Mouse (Mus musculus) spleen, adult 2 months (tissue): ENCODE data around the gene Zkscan6.

Source experiments
- CTCF ChIP-seq: fragments of 200-500 bp; IDR thresholded peaks from 2 replicates; pipeline ENCODE4 v1.5.1; 2011; ENCODE audit warnings: mild to moderate bottlenecking, inconsistent platforms; ENCODE audit not compliant: insufficient read depth, insufficient read length, insufficient replicate concordance; ENCODE audit errors: extremely low read depth
- POLR2A ChIP-seq: fragments of 200-500 bp; IDR thresholded peaks from 2 replicates; pipeline ENCODE4 v1.6.1; 2011; ENCODE audit warnings: low read depth, low read length, inconsistent platforms

- no peak for TF ChIP-seq POLR2A
- no peak for TF ChIP-seq CTCF
Observed at GRCm38 (mm10) chr11:65824556-65824955, 17.6 kb downstream of the Zkscan6 start.
